Mouse (Mus musculus): ENCODE measurements around the gene Trim7. TPM values are rescaled to one million over a fixed set of nuclear protein-coding genes. Genes with fewer than 3 reads are reported as not detected.

Trim7 gene
- total and polyA plus RNA-seq, 3 experiments, result 18.2 to 27.9 (median 18.4) TPM

GRCm38 (mm10) chr11:48798984-48799920, 26.7 kb upstream of the Trim7 start:
- intact Hi-C loops (cut with DNase I), result loop anchor here (5.0 kb wide), 1 partner anchor 403 kb away; the partner anchor contains the start of gene Zfp62
- 7% methylated on average over 18 of the region's 18 CpGs for WGBS
- peaks cover 11% of the 10 kb centered on the region for H3K36me3 ChIP-seq (ENCODE audit: control insufficient read depth, insufficient read depth, low read length)

GRCm38 (mm10) chr11:48799921-48800701, 25.8 kb upstream of the Trim7 start, which contains the start of gene Rack1:
Gene Rack1 (plus strand): TSS chr11:48800332.
- peak within 1 kb of the TSS; percentile 75 for H3K9ac ChIP-seq (ENCODE audit: low read depth, low read length)
- peak within 1 kb of the TSS; percentile 94 for H3K27ac ChIP-seq
- TF ChIP-seq EP300 (IDR thresholded peaks at IDR 0.05; ENCODE audit: insufficient read depth, low read depth, low read length) (peak; percentile 64), POLR2A (IDR thresholded peaks at IDR 0.05; ENCODE audit: insufficient read depth, low read depth, low read length) (peak; percentile 96), CTCF (IDR thresholded peaks at IDR 0.05) (no peak)
- H3K27me3 ChIP-seq (ENCODE audit: control insufficient read depth, insufficient read depth, low read length), result no peaks in the 10 kb centered on the region
- H3K4me1 ChIP-seq (ENCODE audit: control insufficient read depth, insufficient read depth, low read length), result peaks cover 9% of the 10 kb centered on the region
- DNase-seq, result peak; percentile 91 to 92
- intact Hi-C loops (cut with DNase I), result loop anchor here (1.0 to 5.0 kb wide), 2 partner anchors 15 to 402 kb away; partner anchors contain the start of gene Zfp62
- peak within 1 kb of the TSS; percentile 57 for H3K4me3 ChIP-seq
- WGBS, result under 1% methylated on average over 47 of the region's 47 CpGs
- H3K79me2 ChIP-seq (replicated peaks; ENCODE audit: control insufficient read depth, insufficient read depth, low read length), result no peaks in the 10 kb centered on the region; the same call in 1 of the 2 replicates
- H3K36me3 ChIP-seq (ENCODE audit: control insufficient read depth, insufficient read depth, low read length), result peaks cover 11% of the 10 kb centered on the region

More at GRCm38 (mm10) chr11:48798984-48799920, 26.7 kb upstream of the Trim7 start:
- TF ChIP-seq POLR2A (IDR thresholded peaks at IDR 0.05; ENCODE audit: insufficient read depth, low read depth, low read length) (no peak), CTCF (IDR thresholded peaks at IDR 0.05) (no peak), EP300 (IDR thresholded peaks at IDR 0.05; ENCODE audit: insufficient read depth, low read depth, low read length) (no peak)
- Histone ChIP-seq H3K4me1 (ENCODE audit: control insufficient read depth, insufficient read depth, low read length) (peaks cover 9% of the 10 kb centered on the region), H3K27me3 (ENCODE audit: control insufficient read depth, insufficient read depth, low read length) (no peaks in the 10 kb centered on the region), H3K79me2 (replicated peaks; ENCODE audit: control insufficient read depth, insufficient read depth, low read length) (no peaks in the 10 kb centered on the region; the same call in 1 of the 2 replicates), H3K27ac (peak overlapping the region; percentile 94), H3K4me3 (peak overlapping the region; percentile 57), H3K9ac (ENCODE audit: low read depth, low read length) (peak overlapping the region; percentile 75)
- no peak for DNase-seq

- Histone ChIP-seq H3K79me2 (replicated peaks; ENCODE audit: control insufficient read depth, insufficient read depth, low read length) (no peaks in the 10 kb centered on the region; the same call in 1 of the 2 replicates), H3K4me1 (ENCODE audit: control insufficient read depth, insufficient read depth, low read length) (peaks cover 9% of the 10 kb centered on the region), H3K36me3 (ENCODE audit: control insufficient read depth, insufficient read depth, low read length) (peaks cover 19% of the 10 kb centered on the region), H3K9ac (ENCODE audit: low read depth, low read length) (no peak overlapping the region), H3K27me3 (ENCODE audit: control insufficient read depth, insufficient read depth, low read length) (no peaks in the 10 kb centered on the region), H3K27ac (no peak overlapping the region), H3K4me3 (peak overlapping the region; percentile 57)
- no peak for TF ChIP-seq POLR2A (IDR thresholded peaks at IDR 0.05; ENCODE audit: insufficient read depth, low read depth, low read length)
- no peak for TF ChIP-seq CTCF (IDR thresholded peaks at IDR 0.05)
- no peak for TF ChIP-seq EP300 (IDR thresholded peaks at IDR 0.05; ENCODE audit: insufficient read depth, low read depth, low read length)
- 46% methylated on average over 17 of the region's 17 CpGs for WGBS
- intact Hi-C loops (cut with DNase I), result no loop called here
- DNase-seq, result no peak
These were observed 23.8 kb upstream of the Trim7 start for GRCm38 (mm10) chr11:48801831-48802772.

DNA sequence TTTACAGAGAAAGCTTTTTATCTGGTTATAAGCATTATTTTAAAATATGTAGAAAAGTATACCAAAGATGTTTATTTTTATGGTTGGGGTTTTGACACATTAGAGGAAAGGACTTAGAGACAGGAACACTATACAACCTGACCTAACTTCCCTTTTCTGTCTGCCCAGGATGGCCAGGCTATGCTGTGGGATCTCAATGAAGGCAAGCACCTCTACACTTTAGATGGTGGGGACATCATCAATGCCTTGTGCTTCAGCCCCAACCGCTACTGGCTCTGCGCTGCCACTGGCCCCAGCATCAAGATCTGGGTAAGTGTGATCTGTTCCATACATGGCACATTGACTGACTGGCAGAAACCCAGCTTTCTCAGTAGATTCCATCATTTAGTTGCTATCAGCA, 22.0 kb upstream of the Trim7 start:
- no peak overlapping the region for H3K9ac ChIP-seq (ENCODE audit: low read depth, low read length)
- WGBS, result 92% methylated on average over 2 of the region's 2 CpGs
- H3K4me3 ChIP-seq, result no peak overlapping the region
- no peaks in the 10 kb centered on the region for H3K27me3 ChIP-seq (ENCODE audit: control insufficient read depth, insufficient read depth, low read length)
- H3K27ac ChIP-seq, result no peak overlapping the region
- H3K4me1 ChIP-seq (ENCODE audit: control insufficient read depth, insufficient read depth, low read length), result peaks cover 7% of the 10 kb centered on the region
- H3K79me2 ChIP-seq (replicated peaks; ENCODE audit: control insufficient read depth, insufficient read depth, low read length), result no peaks in the 10 kb centered on the region; the same call in 1 of the 2 replicates
- DNase-seq, result no peak
- TF ChIP-seq CTCF (IDR thresholded peaks at IDR 0.05) (no peak), EP300 (IDR thresholded peaks at IDR 0.05; ENCODE audit: insufficient read depth, low read depth, low read length) (no peak), POLR2A (IDR thresholded peaks at IDR 0.05; ENCODE audit: insufficient read depth, low read depth, low read length) (no peak)
- intact Hi-C loops (cut with DNase I), result no loop called here
- peaks cover 19% of the 10 kb centered on the region for H3K36me3 ChIP-seq (ENCODE audit: control insufficient read depth, insufficient read depth, low read length)

- intact Hi-C loops (cut with DNase I), result no loop called here
- Histone ChIP-seq H3K79me2 (replicated peaks; ENCODE audit: control insufficient read depth, insufficient read depth, low read length) (no peaks in the 10 kb centered on the region; the same call in 1 of the 2 replicates), H3K27ac (no peak overlapping the region), H3K4me1 (ENCODE audit: control insufficient read depth, insufficient read depth, low read length) (peaks cover 8% of the 10 kb centered on the region), H3K9ac (ENCODE audit: low read depth, low read length) (no peak overlapping the region), H3K4me3 (no peak overlapping the region), H3K27me3 (ENCODE audit: control insufficient read depth, insufficient read depth, low read length) (no peaks in the 10 kb centered on the region), H3K36me3 (ENCODE audit: control insufficient read depth, insufficient read depth, low read length) (peaks cover 19% of the 10 kb centered on the region)
- DNase-seq, result no peak
- TF ChIP-seq CTCF (IDR thresholded peaks at IDR 0.05) (no peak), POLR2A (IDR thresholded peaks at IDR 0.05; ENCODE audit: insufficient read depth, low read depth, low read length) (no peak), EP300 (IDR thresholded peaks at IDR 0.05; ENCODE audit: insufficient read depth, low read depth, low read length) (no peak)
- WGBS, result 82% methylated on average over 2 of the region's 2 CpGs
These were observed 21.0 kb upstream of the Trim7 start for GRCm38 (mm10) chr11:48804922-48805321.

Data from heart, adult 2 months (tissue).